Mouse (Mus musculus) activated CD4-positive, CD25-positive, alpha-beta regulatory T cell, adult 9 weeks (primary cell): Measurements from ENCODE around the gene Dbndd1. TPM values are rescaled to one million over a fixed set of nuclear protein-coding genes. Genes with fewer than 3 reads are reported as not detected.

ENCODE experiments used
- polyA plus RNA-seq: library from polyadenylated mRNA; unstranded; fragments of 100-300 nt; shearing (Covaris generic); gene quantifications from one replicate; pipeline ENCODE4 v1.2.1, GENCODE M21; 2017

Dbndd1 gene
- 0.64 TPM for polyA plus RNA-seq

GRCm38 (mm10) chr8:123514781-123515539 lies at the start of gene Dbndd1:
Dbndd1 (minus strand) TSS chr8:123515463.

GRCm38 (mm10) chr8:123518667-123519066 lies 3.4 kb upstream of the Dbndd1 start, which contains the start of gene Gas8:
Gas8 (plus strand) TSS chr8:123518834.

GRCm38 (mm10) chr8:123477737-123478258 lies 37.5 kb downstream of the Dbndd1 start, which contains the start of gene Afg3l1:
Afg3l1 (plus strand) TSS chr8:123477903.

Other genes starting within 250 kb of the Dbndd1 start
- gene Fanca, start 196.9 kb downstream of the Dbndd1 start, polyA plus RNA-seq: 13.2 TPM
- not detected for gene Spire2, start 182.8 kb downstream of the Dbndd1 start, polyA plus RNA-seq
- gene Tcf25, start 141.7 kb downstream of the Dbndd1 start, polyA plus RNA-seq: 310 TPM
- gene Mc1r, start 108.4 kb downstream of the Dbndd1 start, polyA plus RNA-seq: 0.10 TPM
- gene Tubb3, start 104.0 kb downstream of the Dbndd1 start, polyA plus RNA-seq: 0.57 TPM
- 15.6 TPM for gene Def8, start 91.9 kb downstream of the Dbndd1 start, polyA plus RNA-seq
- gene Afg3l1, start 37.6 kb downstream of the Dbndd1 start, polyA plus RNA-seq: 71.5 TPM
- gene Gas8, start 3.4 kb upstream of the Dbndd1 start, polyA plus RNA-seq: 11.0 TPM
- not detected for gene Rhou, start 138.5 kb upstream of the Dbndd1 start, polyA plus RNA-seq